Mouse (Mus musculus): Measurements from ENCODE around the gene Slc37a1.

The Slc37a1 gene

GRCm38 (mm10) chr17:31294363-31295214 lies 8.0 kb downstream of the Slc37a1 start:
- DNase-seq (ENCODE audit: extremely low spot score): no peak

- peak; percentile 39 for DNase-seq (ENCODE audit: extremely low spot score)
Measured at GRCm38 (mm10) chr17:31295215-31295891, 8.8 kb downstream of the Slc37a1 start.

- peak; percentile 72 for DNase-seq (ENCODE audit: extremely low spot score)
Measured at GRCm38 (mm10) chr17:31295892-31296781, 9.5 kb downstream of the Slc37a1 start.

- no peak for DNase-seq (ENCODE audit: extremely low spot score)
Measured at GRCm38 (mm10) chr17:31297521-31297939, 10.9 kb downstream of the Slc37a1 start.

- no peak for DNase-seq (ENCODE audit: extremely low spot score)
Measured at GRCm38 (mm10) chr17:31298419-31299209, 12.0 kb downstream of the Slc37a1 start.

GRCm38 (mm10) chr17:31299981-31300380 lies 13.4 kb downstream of the Slc37a1 start:
- no peak for DNase-seq (ENCODE audit: extremely low spot score)

GRCm38 (mm10) chr17:31300736-31301135 lies 14.1 kb downstream of the Slc37a1 start:
- DNase-seq (ENCODE audit: extremely low spot score): no peak

- no peak for DNase-seq (ENCODE audit: extremely low spot score)
Measured at GRCm38 (mm10) chr17:31303401-31303800, 16.8 kb downstream of the Slc37a1 start.

GRCm38 (mm10) chr17:31304895-31305775 lies 18.5 kb downstream of the Slc37a1 start:
- peak; percentile 52 for DNase-seq (ENCODE audit: extremely low spot score)

- no peak for DNase-seq (ENCODE audit: extremely low spot score)
Measured at GRCm38 (mm10) chr17:31305776-31306120, 19.2 kb downstream of the Slc37a1 start.

- DNase-seq (ENCODE audit: extremely low spot score): no peak
Measured at GRCm38 (mm10) chr17:31307756-31308155, 21.2 kb downstream of the Slc37a1 start.

GRCm38 (mm10) chr17:31308291-31308816 lies 21.8 kb downstream of the Slc37a1 start:
- no peak for DNase-seq (ENCODE audit: extremely low spot score)

- DNase-seq (ENCODE audit: extremely low spot score): peak; percentile 47
Measured at GRCm38 (mm10) chr17:31309281-31309793, 22.7 kb downstream of the Slc37a1 start.

GRCm38 (mm10) chr17:31311047-31311446 lies 24.5 kb downstream of the Slc37a1 start:
- DNase-seq (ENCODE audit: extremely low spot score): no peak

- no peak for DNase-seq (ENCODE audit: extremely low spot score)
Measured at GRCm38 (mm10) chr17:31312648-31313047, 26.1 kb downstream of the Slc37a1 start.

GRCm38 (mm10) chr17:31315046-31315792 lies 28.6 kb downstream of the Slc37a1 start:
- DNase-seq (ENCODE audit: extremely low spot score): no peak

- no peak for DNase-seq (ENCODE audit: extremely low spot score)
Measured at GRCm38 (mm10) chr17:31315993-31316392, 29.4 kb downstream of the Slc37a1 start.

- no peak for DNase-seq (ENCODE audit: extremely low spot score)
Measured at GRCm38 (mm10) chr17:31316998-31317397, 30.4 kb downstream of the Slc37a1 start.
